19 mouse cellular contexts compared by ENCODE assay signal in genomic region chr19:42311332-42311731, GRCm38 (mm10).
DNase-seq lines count a peak whose midpoint lies in the region; ATAC-seq and TF ChIP-seq lines count a peak whose summit lies in the region.
"Had no signal": no experiment of that assay in that cellular context is flagged by ENCODE, and none has a peak within 500 bp of the region (broad histone marks: within the 10 kb centered on the region; RNA-seq: fewer than 3 reads in every experiment).

No protein-coding gene starts in this region.

- no peak for TF ChIP-seq POLR2A in CH12.LX (IDR thresholded peaks at IDR 0.05; ENCODE audit: low read depth, low read length)

- no peak overlapping the region for H3K9ac ChIP-seq in hindbrain, embryonic 14.5 days
- H3K9ac ChIP-seq in CH12.LX (ENCODE audit: insufficient read depth, low read depth), result no peak overlapping the region
- H3K9ac ChIP-seq: heart, embryonic 12.5 days; liver, embryonic 12.5 days; lung, embryonic 14.5 days had no signal

- peak overlapping the region; percentile 53; the same call in 1 of the 2 replicates for H3K27ac ChIP-seq in hindbrain, embryonic 14.5 days
- H3K27ac ChIP-seq in hindbrain, embryonic 10.5 days, result no peak overlapping the region
- no peak overlapping the region for H3K27ac ChIP-seq in CH12.LX (ENCODE audit: insufficient read depth, low read depth)
- no peak overlapping the region for H3K27ac ChIP-seq in embryonic facial prominence, embryonic 10.5 days (replicated peaks)
- H3K27ac ChIP-seq: liver, embryonic 12.5 days; midbrain, embryonic 10.5 days; stomach, postnatal 0 days had no signal

- intact Hi-C loops in heart, postnatal 10 days (cut with DNase I), result no loop called here

- no peak for DNase-seq in hindbrain, embryonic 14.5 days (ENCODE audit: low spot score)
- DNase-seq in hindbrain, embryonic 10.5 days (ENCODE audit: low spot score), result no peak
- no peak for DNase-seq in CH12.LX (ENCODE audit: extremely low read depth)
- DNase-seq in R1 (ENCODE audit: low read depth, low spot score), result peak; percentile 34
- no peak for DNase-seq in heart, postnatal 10 days
- DNase-seq in embryonic facial prominence, embryonic 10.5 days (ENCODE audit: low spot score), result no peak
- DNase-seq: cerebellum, adult 9-11 months; kidney, adult 8-10 months; kidney, postnatal 25 days; layer of hippocampus, adult 9-11 months; lung, embryonic 14.5 days; lung, postnatal 36 days had no signal

- H3K9me3 ChIP-seq in hindbrain, embryonic 14.5 days (ENCODE audit: control insufficient read depth, low read length), result no peaks in the 10 kb centered on the region
- H3K9me3 ChIP-seq in hindbrain, embryonic 10.5 days, result no peaks in the 10 kb centered on the region
- no peaks in the 10 kb centered on the region for H3K9me3 ChIP-seq in CH12.LX (replicated peaks; ENCODE audit: low read length)
- H3K9me3 ChIP-seq in embryonic facial prominence, embryonic 10.5 days, result no peaks in the 10 kb centered on the region
- H3K9me3 ChIP-seq: G1E; heart, embryonic 12.5 days; liver, embryonic 12.5 days; midbrain, embryonic 10.5 days had no signal

- TF ChIP-seq CTCF in CH12.LX (conservative IDR thresholded peaks at IDR 0.05 in 1 of 2, IDR thresholded peaks at IDR 0.05 in 1 of 2; ENCODE audit: low read depth in 2 of 2, low read length in 2 of 2), result peak in 1 of 2 experiments; percentile 33; a peak in 2 of 4 replicates

- no peaks in the 10 kb centered on the region for H3K36me3 ChIP-seq in hindbrain, embryonic 14.5 days (replicated peaks; ENCODE audit: control insufficient read depth, insufficient read depth)
- H3K36me3 ChIP-seq in hindbrain, embryonic 10.5 days, result no peaks in the 10 kb centered on the region
- H3K36me3 ChIP-seq in CH12.LX (replicated peaks in 1 of 2; ENCODE audit: control insufficient read depth in 1 of 2, insufficient read depth in 1 of 2, low read length in 1 of 2), result no peaks in the 10 kb centered on the region
- H3K36me3 ChIP-seq in embryonic facial prominence, embryonic 10.5 days (replicated peaks), result no peaks in the 10 kb centered on the region
- H3K36me3 ChIP-seq: G1E; heart, embryonic 12.5 days; liver, embryonic 12.5 days; midbrain, embryonic 10.5 days had no signal

- H3K79me2 ChIP-seq in CH12.LX (replicated peaks; ENCODE audit: control insufficient read depth, extremely low read depth, insufficient read depth, poor library complexity, severe bottlenecking), result no peaks in the 10 kb centered on the region

- WGBS in hindbrain, embryonic 14.5 days, result 51% methylated on average over 2 of the region's 2 CpGs
- WGBS in hindbrain, embryonic 10.5 days, result 53% methylated on average over 2 of the region's 2 CpGs
- 46% methylated on average over 2 of the region's 2 CpGs for WGBS in embryonic facial prominence, embryonic 10.5 days

- peak; percentile 26 for TF ChIP-seq RAD21 in CH12.LX (IDR thresholded peaks at IDR 0.05; ENCODE audit: low read depth, low read length)

- no peak overlapping the region for H3K4me2 ChIP-seq in hindbrain, embryonic 14.5 days (replicated peaks)
- no peak overlapping the region for H3K4me2 ChIP-seq in CH12.LX (ENCODE audit: insufficient read depth, low read depth, poor library complexity, severe bottlenecking)
- H3K4me2 ChIP-seq: heart, embryonic 12.5 days; liver, embryonic 12.5 days; lung, embryonic 14.5 days had no signal

- TF ChIP-seq EP300 in CH12.LX (IDR thresholded peaks at IDR 0.05; ENCODE audit: low read length), result no peak

- ATAC-seq in hindbrain, embryonic 14.5 days (ENCODE audit: low FRiP score), result no peak
- ATAC-seq in megakaryocyte, adult 5-6 weeks (ENCODE audit: poor library complexity, severe bottlenecking), result peak; percentile 25
- ATAC-seq: inflammation-experienced regulatory T-cells, adult 6 months; liver, embryonic 12.5 days had no signal

- H3K4me1 ChIP-seq in hindbrain, embryonic 14.5 days (replicated peaks; ENCODE audit: control insufficient read depth, insufficient read depth, low read length), result peaks cover 26% of the 10 kb centered on the region
- peaks cover 35% of the 10 kb centered on the region for H3K4me1 ChIP-seq in hindbrain, embryonic 10.5 days (replicated peaks)
- peaks cover 0 to 5% of the 10 kb centered on the region in 2 experiments; a peak in 1 of 4 replicates for H3K4me1 ChIP-seq in CH12.LX (ENCODE audit: control insufficient read depth in 1 of 2, insufficient read depth in 2 of 2)
- peaks cover 34% of the 10 kb centered on the region for H3K4me1 ChIP-seq in embryonic facial prominence, embryonic 10.5 days
- H3K4me1 ChIP-seq: liver, embryonic 12.5 days had no signal

- no peak overlapping the region for H3K4me3 ChIP-seq in hindbrain, embryonic 14.5 days (replicated peaks; ENCODE audit: low read length)
- H3K4me3 ChIP-seq in hindbrain, embryonic 10.5 days, result no peak overlapping the region
- H3K4me3 ChIP-seq in CH12.LX (replicated peaks in 1 of 3; ENCODE audit: low read depth in 2 of 3, low read length in 2 of 3, poor library complexity in 1 of 3), result no peak overlapping the region
- H3K4me3 ChIP-seq in embryonic facial prominence, embryonic 10.5 days, result no peak overlapping the region
- H3K4me3 ChIP-seq: heart, embryonic 12.5 days; liver, embryonic 12.5 days; midbrain, embryonic 10.5 days had no signal

- dilution Hi-C loops in CH12.LX (cut with MboI; ENCODE audit: extremely low pct_ligation_motif_present, extremely low pct_unique_long_range_greater_than_20kb, low sequenced_read_pairs), result no loop called here

- in situ Hi-C loops in CH12.LX (cut with MboI; ENCODE audit: low pct_ligation_motif_present, low pct_unique_long_range_greater_than_20kb, low sequenced_read_pairs), result loop anchor here (10.0 kb wide), 1 partner anchor 343 kb away; no protein-coding TSS in a partner anchor

- no peaks in the 10 kb centered on the region for H3K27me3 ChIP-seq in hindbrain, embryonic 14.5 days (ENCODE audit: control insufficient read depth, insufficient read depth, low read length)
- peaks cover 18% of the 10 kb centered on the region for H3K27me3 ChIP-seq in hindbrain, embryonic 10.5 days (ENCODE audit: insufficient read depth, poor library complexity, severe bottlenecking)
- H3K27me3 ChIP-seq in CH12.LX (replicated peaks), result peaks cover 93% of the 10 kb centered on the region
- H3K27me3 ChIP-seq in embryonic facial prominence, embryonic 10.5 days (replicated peaks; ENCODE audit: low read depth, poor library complexity, severe bottlenecking), result peaks cover 20% of the 10 kb centered on the region

TF ChIP-seq in CH12.LX, 34 proteins besides CTCF, POLR2A, EP300 and RAD21:
- TF ChIP-seq SMC3 (IDR thresholded peaks at IDR 0.05; ENCODE audit: low read depth, low read length) (no peak), ZMIZ1 (IDR thresholded peaks at IDR 0.05; ENCODE audit: low read depth, low read length) (no peak), UBTF (IDR thresholded peaks at IDR 0.05; ENCODE audit: low read depth, low read length) (no peak), MAFK (IDR thresholded peaks at IDR 0.05; ENCODE audit: insufficient replicate concordance, low read length) (no peak), E2F4 (IDR thresholded peaks at IDR 0.05; ENCODE audit: insufficient replicate concordance, low read depth, low read length) (no peak), ZKSCAN1 (IDR thresholded peaks at IDR 0.05; ENCODE audit: borderline replicate concordance, low read depth, low read length) (no peak), POLR2AphosphoS2 (IDR thresholded peaks at IDR 0.05; ENCODE audit: low read depth, low read length) (no peak), MAX (IDR thresholded peaks at IDR 0.05; ENCODE audit: low read length) (no peak), KAT2A (IDR thresholded peaks at IDR 0.05; ENCODE audit: insufficient replicate concordance, low read length) (no peak), MAZ (IDR thresholded peaks at IDR 0.05; ENCODE audit: low read depth, low read length) (no peak)
